Mouse (Mus musculus): ENCODE measurements around the gene Cxcl17. TPM values are rescaled to one million over a fixed set of nuclear protein-coding genes. Genes with fewer than 3 reads are reported as not detected.
A peak's percentile ranks its signal among the peaks of the same experiment; 100 is the strongest.
"Not testable (repeated sequence)": the region's sequence is repeated elsewhere in the genome, so short reads cannot be mapped to it uniquely, and the experiment has no call there.

The Cxcl17 gene
- total RNA-seq, 2 experiments from 2014 or later = not detected

DNA sequence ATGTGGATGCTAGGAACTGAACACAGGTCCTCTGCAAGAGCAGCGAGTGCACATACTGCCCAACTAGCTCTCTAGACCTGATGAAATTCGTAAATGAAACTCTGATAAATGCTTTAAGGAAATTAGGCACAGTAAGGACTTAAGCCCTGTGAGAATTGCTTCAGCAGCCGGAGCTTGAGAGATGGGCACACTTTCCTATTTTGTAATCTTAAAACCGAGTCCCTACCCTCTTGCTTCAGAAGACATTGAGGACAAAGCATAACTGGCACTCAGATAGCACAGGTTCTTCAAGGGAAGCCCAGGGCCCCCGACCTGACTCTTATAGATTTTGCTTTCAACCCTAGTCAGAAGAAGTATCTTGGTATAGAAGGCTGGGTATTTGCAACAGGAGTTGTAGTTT, 14.5 kb upstream of the Cxcl17 start:
- no peak for DNase-seq (ENCODE audit: low spot score in 2 of 2)

- not testable (repeated sequence) for DNase-seq (ENCODE audit: low spot score in 2 of 2)
These were observed 13.7 kb upstream of the Cxcl17 start for GRCm38 (mm10) chr7:25426380-25426779.

- DNase-seq (ENCODE audit: low spot score in 2 of 2) = peak; percentile 66 to 90
These were observed 11.7 kb upstream of the Cxcl17 start for GRCm38 (mm10) chr7:25424429-25424828.

DNA sequence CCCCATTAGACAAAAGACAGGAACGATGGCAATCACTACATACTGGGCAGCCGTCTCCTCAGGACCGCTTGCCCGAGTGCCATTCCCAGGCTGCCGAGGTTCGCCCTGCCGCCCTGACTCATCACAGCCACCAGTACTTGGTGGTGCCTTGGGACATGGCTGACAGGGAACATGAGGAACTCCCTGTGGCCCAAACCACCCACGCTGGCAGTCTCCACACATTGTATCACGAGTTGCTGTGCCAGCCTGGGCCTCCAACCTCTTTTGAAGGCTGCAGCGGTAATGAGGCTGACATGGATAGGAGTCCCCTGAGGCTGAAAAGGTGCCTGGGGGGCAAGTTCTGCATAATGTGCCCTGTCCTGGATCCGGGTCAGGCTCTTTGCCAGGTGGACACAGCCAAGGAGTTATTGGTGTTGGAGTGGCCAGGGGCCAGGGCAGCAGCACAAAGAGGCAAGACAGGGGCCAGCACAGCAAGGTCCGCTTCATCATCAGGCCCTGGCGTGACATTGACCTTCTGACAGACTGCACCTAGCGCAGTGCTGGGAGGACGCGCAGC, 9.7 kb upstream of the Cxcl17 start:
- DNase-seq (ENCODE audit: low spot score in 2 of 2) = peak in 1 of 2 experiments; percentile 30

DNA sequence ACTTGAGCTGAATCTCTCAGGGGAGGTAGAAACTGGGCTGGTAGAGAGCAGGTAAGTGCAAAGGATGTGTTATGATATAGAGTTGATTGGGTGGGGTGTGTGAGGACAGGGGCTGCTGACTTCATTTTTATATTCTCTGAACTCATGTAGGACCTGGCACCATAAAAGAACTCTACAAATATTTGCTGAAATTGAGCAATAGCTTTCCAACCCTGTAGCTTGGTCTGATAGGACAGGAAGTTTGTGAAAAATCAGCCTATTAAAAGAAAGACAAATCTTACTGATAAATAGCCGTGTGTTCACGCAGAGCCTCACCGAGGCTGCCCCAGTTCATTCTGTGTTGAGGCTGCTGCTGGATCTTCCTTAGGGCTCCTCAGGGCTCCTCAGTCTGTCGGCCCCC, 7.3 kb upstream of the Cxcl17 start:
- DNase-seq (ENCODE audit: low spot score in 2 of 2) = no peak

- DNase-seq (ENCODE audit: low spot score in 2 of 2) = no peak
These were observed 6.8 kb upstream of the Cxcl17 start for GRCm38 (mm10) chr7:25419536-25419935.

DNA sequence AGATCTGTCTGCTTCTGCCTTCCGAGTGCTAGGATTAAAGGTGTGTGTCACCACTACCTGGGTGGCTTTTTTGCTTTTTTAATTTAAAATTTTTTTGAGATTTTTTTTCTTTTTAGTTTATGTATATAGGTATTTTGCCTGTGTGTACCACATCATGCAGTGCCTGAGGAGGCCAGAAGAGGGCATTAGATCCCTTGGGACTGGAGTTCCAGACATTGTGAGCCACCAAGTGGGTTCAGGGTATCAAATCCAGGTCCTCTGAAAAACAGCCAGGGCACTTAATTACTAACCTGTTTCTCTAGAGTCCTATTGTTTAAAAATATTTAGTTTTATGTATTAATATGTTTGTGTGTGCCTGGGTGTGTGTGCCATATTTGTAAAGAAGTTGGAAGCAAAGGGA, 4.9 kb upstream of the Cxcl17 start:
- peak in 1 of 2 experiments; percentile 37 for DNase-seq (ENCODE audit: low spot score in 2 of 2)

- DNase-seq (ENCODE audit: low spot score in 2 of 2) = no peak
These were observed 825 bp downstream of the Cxcl17 start for GRCm38 (mm10) chr7:25411861-25412260.

DNA sequence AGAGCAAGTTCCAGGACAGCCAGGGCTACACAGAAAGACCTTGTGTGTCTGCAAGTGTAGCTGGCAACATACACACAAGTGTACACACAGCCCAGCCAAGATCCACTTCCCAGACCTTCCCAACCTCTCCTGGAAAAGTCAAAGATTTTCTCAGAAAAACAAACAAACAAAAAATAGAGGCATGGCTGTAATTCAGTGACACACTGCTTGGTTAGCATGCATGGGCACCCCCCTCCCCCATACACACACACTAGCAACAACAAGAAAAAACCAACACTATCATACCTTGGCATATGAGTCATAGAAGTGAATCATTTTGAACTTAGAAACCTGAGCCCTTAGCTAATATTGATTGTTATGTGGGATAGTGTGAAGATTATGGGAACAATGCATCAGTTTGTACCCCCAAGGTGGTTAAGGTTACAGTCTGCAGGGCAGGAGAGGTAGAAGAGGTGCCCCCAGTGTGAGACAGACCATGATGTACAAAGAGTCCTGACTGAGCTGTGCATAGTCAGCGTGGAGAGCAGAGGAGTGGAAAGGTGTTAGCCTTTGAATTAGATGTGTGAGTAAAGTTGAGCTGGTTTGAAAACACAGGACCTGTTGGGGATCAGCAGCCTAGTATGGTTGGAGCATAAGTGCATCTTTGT, 1.6 kb downstream of the Cxcl17 start:
- no peak for DNase-seq (ENCODE audit: low spot score in 2 of 2)

- no peak for DNase-seq (ENCODE audit: low spot score in 2 of 2)
These were observed 3.4 kb downstream of the Cxcl17 start for GRCm38 (mm10) chr7:25409114-25409760.

DNA sequence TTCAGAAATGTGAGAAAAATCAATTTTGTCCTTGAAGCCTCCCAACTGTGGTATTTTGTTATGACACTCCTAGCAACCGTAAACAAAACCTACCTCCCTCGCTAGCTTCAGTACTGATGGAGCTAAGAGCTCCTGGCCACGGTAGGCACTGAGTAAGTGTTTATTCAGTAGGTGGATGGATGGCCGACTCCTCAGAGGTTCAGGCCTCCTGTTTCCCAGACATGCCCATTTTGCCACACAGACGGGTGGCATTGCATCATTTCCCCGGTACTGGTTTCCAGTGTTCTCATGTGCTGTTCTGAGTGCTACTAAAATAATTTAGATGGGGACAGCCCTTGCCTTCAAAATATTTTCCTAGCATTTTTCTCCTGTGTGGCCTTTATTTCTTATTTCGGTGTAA, 6.2 kb downstream of the Cxcl17 start:
- DNase-seq (ENCODE audit: low spot score in 2 of 2) = no peak

- DNase-seq (ENCODE audit: low spot score in 2 of 2) = no peak
These were observed 10.0 kb downstream of the Cxcl17 start for GRCm38 (mm10) chr7:25402671-25403101.

- no peak for DNase-seq (ENCODE audit: low spot score in 2 of 2)
These were observed 10.7 kb downstream of the Cxcl17 start for GRCm38 (mm10) chr7:25401986-25402385.

- no peak for DNase-seq (ENCODE audit: low spot score in 2 of 2)
These were observed 11.1 kb downstream of the Cxcl17 start for GRCm38 (mm10) chr7:25401551-25401950.

DNA sequence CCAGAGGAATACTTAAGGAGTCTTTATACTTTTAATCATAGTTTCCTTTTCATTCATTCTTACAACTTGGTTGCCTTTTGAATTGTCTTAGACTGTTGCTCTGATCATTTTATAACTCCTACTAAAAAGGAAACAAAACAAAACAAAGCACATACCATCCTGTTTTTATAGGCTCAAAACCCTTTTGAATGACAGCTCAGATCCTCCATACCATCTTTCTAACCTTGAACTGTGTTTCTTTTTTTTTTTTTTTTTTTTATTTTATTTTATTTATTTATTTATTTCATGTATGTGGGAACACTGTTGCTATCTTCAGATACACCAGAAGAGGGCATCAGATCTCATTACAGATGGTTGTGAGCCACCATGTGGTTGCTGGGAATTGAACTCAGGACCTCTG, 13.7 kb downstream of the Cxcl17 start:
- DNase-seq (ENCODE audit: low spot score in 2 of 2) = not testable (repeated sequence)

- no peak for DNase-seq (ENCODE audit: low spot score in 2 of 2)
These were observed 14.1 kb downstream of the Cxcl17 start, which contains the start of gene Lipe for GRCm38 (mm10) chr7:25398610-25399009. Lipe (minus strand) TSS chr7:25398710.

DNA sequence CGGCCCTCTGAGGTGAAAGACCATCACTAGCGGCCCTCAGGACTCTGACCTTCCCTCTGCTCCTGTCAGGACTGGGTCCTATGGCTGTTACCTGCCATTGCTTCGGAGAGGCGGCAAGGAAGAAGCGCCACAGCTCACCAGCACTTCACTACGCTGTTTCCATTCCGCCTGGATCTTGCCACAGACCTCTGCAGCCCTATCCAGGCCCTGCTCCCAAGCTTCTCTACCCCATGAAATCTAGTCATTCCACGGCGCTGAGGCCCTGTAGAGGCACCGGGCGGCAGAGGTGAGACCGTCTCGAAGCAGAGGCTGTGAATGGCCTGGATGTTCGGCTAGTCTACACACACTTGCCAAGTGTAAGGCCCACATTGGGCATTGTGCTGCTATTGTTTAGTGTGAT, 16.1 kb downstream of the Cxcl17 start:
- no peak for DNase-seq (ENCODE audit: low spot score in 2 of 2)

GRCm38 (mm10) chr7:25395558-25396521, 16.8 kb downstream of the Cxcl17 start:
- peak; percentile 94 to 97 for DNase-seq (ENCODE audit: low spot score in 2 of 2)

DNA sequence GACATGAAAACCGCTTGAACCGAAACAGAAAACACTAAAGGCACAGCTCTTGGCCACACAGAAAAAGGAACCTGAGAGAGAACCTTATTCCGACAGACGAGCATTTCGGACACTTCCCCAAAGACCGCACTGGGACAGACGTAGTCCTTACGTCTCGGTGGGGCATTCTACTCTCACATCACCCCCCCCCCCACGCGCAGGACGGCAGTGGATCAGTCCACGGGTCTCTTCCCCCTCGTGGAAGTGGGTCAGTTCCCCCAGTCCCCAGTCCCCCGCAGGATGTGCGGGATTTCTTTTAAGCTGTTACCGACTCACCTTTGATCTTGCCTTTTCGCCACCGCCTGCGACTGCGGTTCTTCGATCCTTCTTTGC, 17.5 kb downstream of the Cxcl17 start:
- DNase-seq (ENCODE audit: low spot score in 2 of 2) = no peak

GRCm38 (mm10) chr7:25394754-25395153, 17.9 kb downstream of the Cxcl17 start:
- no peak for DNase-seq (ENCODE audit: low spot score in 2 of 2)

DNA sequence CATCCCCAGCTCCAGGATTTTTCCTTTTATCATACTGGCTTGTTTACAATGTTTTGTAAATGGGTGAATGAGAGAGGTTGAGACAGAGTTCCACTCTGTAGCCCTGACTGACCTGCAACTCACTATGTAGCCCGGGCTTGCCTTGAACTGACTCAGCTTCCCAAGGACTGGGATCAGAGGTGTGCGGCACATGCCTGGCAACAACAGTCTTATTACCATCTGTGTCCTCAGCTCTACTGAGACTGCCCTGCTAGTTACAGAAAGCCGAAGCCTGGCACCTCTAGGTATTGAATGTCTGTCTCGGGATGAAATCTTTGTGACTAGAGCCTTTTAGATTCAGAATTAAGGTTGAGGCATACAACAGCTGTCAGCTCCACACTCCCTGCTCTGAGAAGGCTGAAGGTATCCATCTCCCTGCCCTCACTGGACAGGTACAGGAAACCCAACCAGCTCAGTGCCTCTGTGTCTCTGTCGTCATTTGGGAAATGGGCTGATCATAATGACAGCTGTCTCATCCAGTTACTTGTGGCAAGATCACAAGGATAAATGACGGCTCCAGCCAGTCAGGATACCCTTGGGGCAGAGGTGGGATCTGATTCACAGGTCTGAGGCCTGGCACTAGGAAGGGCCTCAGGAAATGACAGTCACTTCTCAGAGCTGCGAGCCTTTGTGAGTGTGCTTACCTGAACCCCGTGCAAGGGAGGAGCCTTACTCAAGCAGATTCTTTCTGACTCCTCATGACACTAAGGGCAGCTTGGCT, 19.1 kb downstream of the Cxcl17 start:
- no peak for DNase-seq (ENCODE audit: low spot score in 2 of 2)
